Mouse (Mus musculus) forebrain, embryonic 12.5 days (tissue): ENCODE measurements around the gene Olfr1317. TPM values are rescaled to one million over a fixed set of nuclear protein-coding genes. Genes with fewer than 3 reads are reported as not detected.

Experiments used
- ATAC-seq: fragments of 200-750 bp; cut with Nextera tagmentation; 2 replicates; pipeline ENCODE4 v1.8.0; 2017; ENCODE audit warnings: moderate TSS enrichment; ENCODE audit not compliant: low FRiP score
- H3K27ac ChIP-seq: fragments of 300-500 bp; sonication (generic); 2 replicates; pipeline ENCODE4 v1.5.1; 2016; ENCODE audit warnings: mild to moderate bottlenecking
- H3K27me3 ChIP-seq: fragments of 300-500 bp; sonication (generic); 2 replicates; pipeline ENCODE4 v1.6.1; 2016; ENCODE audit warnings: mild to moderate bottlenecking
- H3K36me3 ChIP-seq: fragments of 300-500 bp; sonication (generic); replicated peaks from 2 replicates; pipeline ENCODE4 v1.6.1; 2016; ENCODE audit warnings: mild to moderate bottlenecking
- H3K4me1 ChIP-seq: fragments of 300-500 bp; sonication (generic); 2 replicates; pipeline ENCODE4 v1.6.1; 2016
- H3K4me2 ChIP-seq: fragments of 300-500 bp; sonication (generic); 2 replicates; pipeline ENCODE4 v1.6.1; 2016; ENCODE audit warnings: mild to moderate bottlenecking, moderate library complexity
- H3K4me3 ChIP-seq: fragments of 300-500 bp; sonication (generic); replicated peaks from 2 replicates; pipeline ENCODE4 v1.5.1; 2016; ENCODE audit warnings: mild to moderate bottlenecking
- H3K9ac ChIP-seq: fragments of 300-500 bp; sonication (generic); 2 replicates; pipeline ENCODE4 v1.6.1; 2016; ENCODE audit warnings: mild to moderate bottlenecking
- H3K9me3 ChIP-seq: fragments of 300-500 bp; sonication (generic); 2 replicates; pipeline ENCODE4 v1.6.1; 2016
- WGBS: fragments of 180-500 bp; shearing (Covaris S2); methylation state at CpG from one replicate; pipeline ENCODE4 v1.1.7; 2016; 5-methylcytosine and 5-hydroxymethylcytosine counted together
- polyA plus RNA-seq: library from polyadenylated mRNA; unstranded; fragments of >200 nt; fragmentation: Nextera tagmentation; extraction: Ambion mirVana; gene quantifications from 2 replicates; pipeline ENCODE4 v1.2.1, GENCODE M21; 2016

Olfr1317 gene
- not detected in 2 replicates for polyA plus RNA-seq

DNA sequence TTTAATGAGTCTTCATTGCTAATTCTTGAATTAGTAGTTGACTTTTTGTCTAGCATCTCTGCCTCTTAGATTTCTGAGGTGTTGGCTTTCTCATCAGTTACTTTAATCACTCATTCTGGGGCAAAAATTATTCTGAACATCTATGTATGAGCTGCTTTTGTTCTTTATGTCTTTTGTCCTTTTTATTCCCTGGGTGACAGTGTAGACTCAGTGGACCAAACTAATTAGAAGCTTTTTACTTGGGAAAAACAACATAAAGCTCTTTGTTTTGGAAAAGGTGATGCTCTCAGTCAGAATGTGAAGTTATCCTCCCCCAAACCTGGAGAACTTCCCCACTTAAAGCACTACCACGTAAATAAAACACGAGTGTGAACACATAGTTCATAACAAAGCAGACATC is at the start of gene Olfr1317:
TSS of gene Olfr1317 (plus strand) at position 301 of the 400 bp plus-strand sequence.
- Histone ChIP-seq H3K9ac (no peak within 1 kb of the TSS), H3K36me3 (no peaks in the 10 kb centered on the region), H3K4me2 (no peak within 1 kb of the TSS), H3K4me1 (no peaks in the 10 kb centered on the region), H3K27me3 (no peaks in the 10 kb centered on the region), H3K4me3 (no peak within 1 kb of the TSS), H3K9me3 (no peaks in the 10 kb centered on the region), H3K27ac (no peak within 1 kb of the TSS)
- 72% methylated on average over 2 of the region's 2 CpGs for WGBS
- ATAC-seq: no peak

DNA sequence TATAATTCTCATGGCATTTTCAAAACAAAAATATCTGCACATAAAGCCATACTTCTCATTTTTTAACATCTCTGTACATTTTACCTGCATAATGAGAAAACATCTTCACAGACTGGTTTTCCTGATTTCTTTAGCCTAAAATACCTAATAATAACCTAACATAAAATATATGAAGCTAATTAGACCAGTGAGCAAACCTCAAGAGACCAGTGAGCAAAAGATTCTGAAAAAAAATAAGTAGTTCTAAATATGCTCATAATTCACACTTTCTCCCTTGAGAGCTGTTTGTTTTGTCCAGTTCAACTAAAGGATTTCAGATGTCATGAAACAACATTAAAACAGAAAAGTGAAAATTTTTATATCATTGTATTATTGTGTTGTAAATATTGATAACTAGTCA is 43.4 kb upstream of the Olfr1317 start, which contains the start of gene Olfr1314:
TSS of gene Olfr1314 (minus strand) at position 101 of the 400 bp plus-strand sequence.
- no peaks in the 10 kb centered on the region for H3K9me3 ChIP-seq
- H3K27me3 ChIP-seq: no peaks in the 10 kb centered on the region
- H3K4me2 ChIP-seq: no peak within 1 kb of the TSS
- no peak within 1 kb of the TSS for H3K4me3 ChIP-seq
- no peak for ATAC-seq
- H3K36me3 ChIP-seq: no peaks in the 10 kb centered on the region
- no peaks in the 10 kb centered on the region for H3K4me1 ChIP-seq
- no peak within 1 kb of the TSS for H3K9ac ChIP-seq
- H3K27ac ChIP-seq: no peak within 1 kb of the TSS

DNA sequence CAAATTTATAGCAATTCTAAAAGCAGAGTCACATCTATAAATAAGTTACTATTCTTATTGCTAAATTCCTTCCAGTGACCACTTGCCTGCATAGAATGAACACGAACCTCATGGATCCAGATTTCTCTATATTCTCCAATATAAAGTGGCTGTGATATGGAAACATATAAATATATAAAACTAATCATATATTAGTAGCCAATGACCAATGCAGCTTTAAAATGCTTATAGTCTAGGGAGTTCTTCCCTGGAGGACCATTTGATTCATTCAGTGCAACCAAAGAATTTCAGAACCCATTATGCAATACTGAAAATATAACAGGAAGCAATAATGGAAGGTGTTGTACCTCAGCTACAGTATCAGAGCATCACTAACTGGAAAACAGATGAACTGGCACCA is 24.8 kb upstream of the Olfr1317 start, which contains the start of gene Olfr1315-ps1:
TSS of gene Olfr1315-ps1 (minus strand) at position 101 of the 400 bp plus-strand sequence.
- ATAC-seq: no peak
- Histone ChIP-seq H3K9ac (no peak within 1 kb of the TSS), H3K27ac (no peak within 1 kb of the TSS), H3K4me3 (no peak within 1 kb of the TSS), H3K4me2 (no peak within 1 kb of the TSS), H3K36me3 (no peaks in the 10 kb centered on the region), H3K4me1 (no peaks in the 10 kb centered on the region), H3K9me3 (no peaks in the 10 kb centered on the region), H3K27me3 (no peaks in the 10 kb centered on the region)
- WGBS: 88% methylated on average over 1 of the region's 1 CpGs

DNA sequence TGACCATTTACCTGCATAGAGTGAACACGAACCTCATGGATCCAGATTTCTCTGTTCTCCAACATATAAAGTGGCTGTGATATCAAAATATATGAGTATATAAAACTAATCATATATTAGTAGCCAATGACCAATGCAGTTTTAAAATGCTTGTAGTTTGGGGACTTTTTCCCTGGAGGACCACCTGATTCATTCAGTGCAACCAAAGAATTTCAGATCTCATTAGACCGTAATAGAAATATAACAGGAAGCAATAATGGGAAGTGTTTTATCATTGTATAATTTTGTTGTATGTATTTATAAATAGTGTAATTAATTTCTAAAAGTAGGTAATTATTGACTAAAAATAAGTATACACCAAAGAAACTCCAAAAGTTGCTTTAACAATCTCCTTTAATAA is 5.3 kb upstream of the Olfr1317 start, which contains the start of gene Olfr1316:
TSS of gene Olfr1316 (minus strand) at position 101 of the 400 bp plus-strand sequence.
- ATAC-seq: no peak

DNA sequence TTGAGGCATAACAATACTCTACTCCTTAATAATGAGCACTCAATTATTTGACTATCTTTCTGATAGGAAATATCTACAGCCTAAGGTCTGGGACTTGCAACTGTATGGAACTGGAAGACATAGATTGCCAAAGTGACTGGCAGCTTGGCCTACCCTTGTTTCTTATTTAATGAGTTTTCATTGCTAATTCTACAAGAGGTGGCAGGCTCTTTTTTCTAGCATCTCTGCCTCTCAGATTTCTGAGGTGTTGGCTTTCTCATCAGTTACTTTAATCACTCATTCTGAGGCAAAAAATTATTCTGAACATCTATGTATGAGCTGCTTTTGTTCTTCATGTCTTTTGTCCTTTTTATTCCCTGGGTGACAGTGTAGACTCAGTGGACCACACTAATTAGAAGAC is 13.8 kb downstream of the Olfr1317 start, which contains the start of gene Olfr1318:
TSS of gene Olfr1318 (plus strand) at position 301 of the 400 bp plus-strand sequence.
- ATAC-seq: no peak
- Histone ChIP-seq H3K27ac (no peak within 1 kb of the TSS), H3K4me2 (no peak within 1 kb of the TSS), H3K9me3 (no peaks in the 10 kb centered on the region), H3K4me3 (no peak within 1 kb of the TSS), H3K4me1 (no peaks in the 10 kb centered on the region), H3K36me3 (no peaks in the 10 kb centered on the region), H3K9ac (no peak within 1 kb of the TSS), H3K27me3 (no peaks in the 10 kb centered on the region)

More for the DNA sequence above, 5.3 kb upstream of the Olfr1317 start, which contains the start of gene Olfr1316:
- Histone ChIP-seq H3K4me2 (no peak within 1 kb of the TSS), H3K4me1 (no peaks in the 10 kb centered on the region), H3K27ac (no peak within 1 kb of the TSS), H3K9me3 (no peaks in the 10 kb centered on the region), H3K36me3 (no peaks in the 10 kb centered on the region), H3K9ac (no peak within 1 kb of the TSS), H3K27me3 (no peaks in the 10 kb centered on the region), H3K4me3 (no peak within 1 kb of the TSS)
- 85% methylated on average over 2 of the region's 2 CpGs for WGBS

Other genes with a start within 250 kb of the Olfr1317 start
- not detected in 2 replicates for gene Olfr1306, start 224.1 kb upstream of the Olfr1317 start, polyA plus RNA-seq
- not detected in 2 replicates for gene Olfr1307, start 190.9 kb upstream of the Olfr1317 start, polyA plus RNA-seq
- not detected in 2 replicates for gene Olfr1308, start 175.4 kb upstream of the Olfr1317 start, polyA plus RNA-seq
- gene Olfr1309, start 150.0 kb upstream of the Olfr1317 start, polyA plus RNA-seq: not detected in 2 replicates
- gene Olfr1310, start 127.6 kb upstream of the Olfr1317 start, polyA plus RNA-seq: not detected in 2 replicates
- not detected in 2 replicates for gene Olfr1311, start 115.9 kb upstream of the Olfr1317 start, polyA plus RNA-seq
- gene Olfr1312, start 90.1 kb upstream of the Olfr1317 start, polyA plus RNA-seq: not detected in 2 replicates
- not detected in 2 replicates for gene Olfr1313, start 62.5 kb upstream of the Olfr1317 start, polyA plus RNA-seq
- gene Olfr1314, start 43.5 kb upstream of the Olfr1317 start, polyA plus RNA-seq: not detected in 2 replicates
- gene Olfr1315-ps1, start 24.9 kb upstream of the Olfr1317 start, polyA plus RNA-seq: not detected in 2 replicates
- gene Olfr1316, start 5.4 kb upstream of the Olfr1317 start, polyA plus RNA-seq: not detected in 2 replicates
- not detected in 2 replicates for gene Olfr1318, start 13.9 kb downstream of the Olfr1317 start, polyA plus RNA-seq
- gene Lpcat4, start 99.1 kb downstream of the Olfr1317 start, polyA plus RNA-seq: 8.2 and 13.6 TPM in 2 replicates
- gene Nutm1, start 119.0 kb downstream of the Olfr1317 start, polyA plus RNA-seq: not detected in 2 replicates
- 152 and 157 TPM in 2 replicates for gene Nop10, start 121.6 kb downstream of the Olfr1317 start, polyA plus RNA-seq
- gene Slc12a6, start 125.5 kb downstream of the Olfr1317 start, polyA plus RNA-seq: 17.2 and 17.6 TPM in 2 replicates
- not detected in 2 replicates for gene Gm21985, start 126.0 kb downstream of the Olfr1317 start, polyA plus RNA-seq
- 104 and 111 TPM in 2 replicates for gene Emc4, start 227.7 kb downstream of the Olfr1317 start, polyA plus RNA-seq
- gene Katnbl1, start 238.9 kb downstream of the Olfr1317 start, polyA plus RNA-seq: 48.6 and 53.4 TPM in 2 replicates